Mouse (Mus musculus) gastrocnemius, postnatal 36 days (tissue): ENCODE data around the gene Kctd13. TPM values are rescaled to one million over a fixed set of nuclear protein-coding genes. Genes with fewer than 3 reads are reported as not detected.

ENCODE experiments used
- DNase-seq, 2 experiments: peaks; one replicate each; pipeline ENCODE4 v3.0.0; 2022
- intact Hi-C: fragments of 180-260 bp; cut with DNase I; formaldehyde crosslinking; loops from one replicate; pipeline ENCODE4 v1.15.1; 2025
- total RNA-seq, 2 experiments: library from RNA; stranded (reverse); gene quantifications; 2 replicates each; pipeline ENCODE4 v1.2.3; 2021

Kctd13 gene
- total RNA-seq, 2 experiments from 2014 or later: 1.4 to 1.6 TPM

- peak; percentile 95 to 97 for DNase-seq
- intact Hi-C loops: loop anchor here (5.0 kb wide), 1 partner anchor 41 kb away; the partner anchor contains the start of genes Pagr1a and Pagr1b
Measured at GRCm38 (mm10) chr7:126975950-126976866, 47.5 kb downstream of the Kctd13 start, which contains the start of gene Cdiptos. Gene Cdiptos (minus strand): TSS chr7:126976098.

- intact Hi-C loops: loop anchor here (5.0 kb wide), 1 partner anchor 40 kb away; the partner anchor contains the start of genes Pagr1a and Pagr1b
- DNase-seq: no peak
Measured at GRCm38 (mm10) chr7:126976878-126977459, 48.3 kb downstream of the Kctd13 start.

- intact Hi-C loops: loop anchor here (5.0 kb wide), 1 partner anchor 38 kb away; the partner anchor contains the start of genes Pagr1a and Pagr1b
- no peak for DNase-seq
Measured at GRCm38 (mm10) chr7:126978841-126979240, 50.2 kb downstream of the Kctd13 start.

GRCm38 (mm10) chr7:126981601-126982000 is 52.9 kb downstream of the Kctd13 start:
- DNase-seq: no peak

DNA sequence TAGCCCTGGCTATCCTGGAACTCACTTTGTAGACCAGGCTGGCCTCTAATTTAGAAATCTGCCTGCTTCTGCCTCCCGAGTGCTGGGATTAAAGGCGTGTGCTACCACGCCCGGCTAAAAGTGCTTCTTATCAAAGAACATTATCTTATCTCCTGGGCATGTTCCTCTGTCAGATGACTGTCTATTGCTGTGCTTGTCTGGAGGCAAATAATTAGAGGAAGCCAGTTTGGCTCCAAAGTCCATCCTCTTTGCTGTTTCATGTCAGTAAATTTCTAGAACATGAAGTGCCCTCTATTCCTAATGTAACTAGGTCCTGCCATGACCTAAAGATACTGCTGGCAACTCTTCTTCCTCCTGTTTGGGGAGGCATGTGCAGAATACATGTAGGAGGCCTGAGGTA is 53.4 kb downstream of the Kctd13 start:
- intact Hi-C loops: no loop called here

More at GRCm38 (mm10) chr7:126981601-126982000, 52.9 kb downstream of the Kctd13 start:
- intact Hi-C loops: no loop called here

DNA sequence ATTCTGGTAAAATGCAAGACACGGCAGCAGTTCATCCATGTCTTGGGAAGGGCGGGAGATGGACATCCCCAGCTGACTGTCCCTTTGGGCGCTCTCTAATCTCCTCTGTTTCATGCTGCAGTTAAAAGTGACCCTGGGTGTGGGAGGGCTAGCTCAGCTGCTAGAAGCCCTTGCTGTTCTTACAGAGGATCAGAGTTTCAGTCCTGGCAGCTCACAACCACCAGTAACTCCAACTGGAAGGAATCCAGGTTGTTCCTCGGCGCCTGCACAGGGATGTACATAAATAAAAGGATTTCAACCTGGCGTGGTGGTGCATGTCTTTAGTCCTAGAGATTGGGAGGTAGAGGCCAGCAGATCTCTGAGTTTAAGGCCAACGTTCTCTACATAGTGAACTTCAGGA is 54.4 kb downstream of the Kctd13 start:
- intact Hi-C loops: no loop called here
- no peak for DNase-seq

More for the DNA sequence above, 53.4 kb downstream of the Kctd13 start:
- no peak for DNase-seq

DNA sequence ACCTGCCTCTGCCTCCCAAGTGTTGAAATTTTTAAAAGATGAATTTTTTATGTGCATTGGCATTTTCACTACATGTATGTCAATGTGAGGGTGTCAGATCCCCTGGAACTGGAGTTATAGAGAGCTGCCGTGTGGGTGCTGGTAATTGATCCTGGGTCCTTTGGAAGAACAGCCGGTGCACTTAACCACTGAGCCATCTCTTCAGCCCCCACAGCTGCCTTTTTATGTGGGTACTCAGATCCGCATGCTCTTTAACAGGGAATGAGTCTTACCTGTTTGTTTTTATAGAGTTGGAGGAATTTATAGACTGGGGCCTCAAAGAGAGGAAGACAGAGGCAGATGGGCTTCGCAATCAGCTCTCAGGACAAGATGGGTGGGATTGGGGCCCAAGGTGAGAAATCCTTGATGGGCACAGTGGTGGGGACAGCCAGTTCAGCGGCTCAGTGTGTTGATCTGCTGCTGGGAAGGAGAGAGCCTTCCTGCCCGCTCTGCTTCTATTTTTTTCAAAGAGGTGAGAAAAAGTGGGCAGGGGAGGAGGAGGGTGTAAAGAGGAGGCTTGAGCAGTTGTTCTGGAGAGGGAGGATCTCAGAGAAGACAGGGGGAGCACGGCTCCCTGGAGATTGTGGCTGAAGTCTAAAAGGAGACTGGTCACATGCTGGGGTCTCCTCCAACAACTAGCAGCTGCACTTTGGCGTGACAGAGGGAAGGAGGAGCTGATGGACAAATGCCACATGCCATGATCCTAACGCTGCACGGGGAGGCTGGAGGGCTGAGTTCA is 56.2 kb downstream of the Kctd13 start:
- no peak for DNase-seq
- intact Hi-C loops: loop anchor here (5.0 kb wide), 1 partner anchor 37 kb away; the partner anchor contains the start of genes Gm42742 and Prrt2

GRCm38 (mm10) chr7:126986319-126986718 is 57.6 kb downstream of the Kctd13 start:
- DNase-seq: peak in 1 of 2 experiments; percentile 31
- intact Hi-C loops: loop anchor here (2.0 to 5.0 kb wide), 2 partner anchors 36 to 124 kb away; partner anchors contain the start of genes Gm42742 and Prrt2

DNA sequence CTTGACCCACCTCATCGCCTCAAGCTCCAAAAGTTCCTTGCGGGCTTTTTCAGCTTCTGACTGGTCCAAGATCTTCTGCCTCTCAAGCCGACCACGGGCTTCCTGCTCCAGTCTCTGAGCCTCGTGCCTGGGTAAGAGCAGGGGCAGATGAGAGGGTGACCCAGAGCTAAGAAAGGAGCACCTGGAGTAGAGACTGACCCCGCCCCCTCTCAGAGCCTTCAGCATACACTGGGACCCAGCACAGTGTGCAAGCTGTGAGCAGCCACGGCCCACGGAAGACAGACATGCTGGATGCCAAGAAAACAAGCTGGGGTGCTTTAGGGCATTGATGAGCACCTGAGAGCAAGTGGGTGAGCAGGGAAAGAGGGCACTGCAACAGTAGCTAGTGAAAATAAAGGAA is 60.1 kb downstream of the Kctd13 start:
- intact Hi-C loops: loop anchor here (5.0 kb wide), 1 partner anchor 33 kb away; the partner anchor contains the start of genes Gm42742 and Prrt2
- no peak for DNase-seq

Other genes with a start within 250 kb of the Kctd13 start
- 10 to 100 TPM; 29.9 to 36.8 TPM for gene Bola2, start 233.5 kb upstream of the Kctd13 start, total RNA-seq
- 1 to 10 TPM; 2.1 to 3.6 TPM for gene Slx1b, start 233.1 kb upstream of the Kctd13 start, total RNA-seq
- gene Coro1a, start 221.1 kb upstream of the Kctd13 start, total RNA-seq: 1 to 10 TPM; 2.6 to 5.2 TPM
- gene Mapk3, start 169.3 kb upstream of the Kctd13 start, total RNA-seq: 10 to 100 TPM; 15.7 to 21.9 TPM
- gene Gdpd3, start 162.5 kb upstream of the Kctd13 start, total RNA-seq: 1 to 10 TPM in 1 of 2 experiments, under 1 TPM in 1; 0.99 to 1.8 TPM
- gene Ypel3, start 151.9 kb upstream of the Kctd13 start, total RNA-seq: 10 to 100 TPM; 77.7 to 97.4 TPM
- gene Tbx6, start 147.4 kb upstream of the Kctd13 start, total RNA-seq: under 1 TPM; 0.28 to 0.30 TPM
- gene Ppp4c, start 136.4 kb upstream of the Kctd13 start, total RNA-seq: 10 to 100 TPM; 21.6 to 22.4 TPM
- 10 to 100 TPM; 55.8 to 67.4 TPM for gene Fam57b, start 131.2 kb upstream of the Kctd13 start, total RNA-seq
- gene 4930451I11Rik, start 97.2 kb upstream of the Kctd13 start, total RNA-seq: not detected
- gene Doc2a, start 81.5 kb upstream of the Kctd13 start, total RNA-seq: not detected
- gene Hirip3, start 66.9 kb upstream of the Kctd13 start, total RNA-seq: 1 to 10 TPM; 3.7 to 7.8 TPM
- 10 to 100 TPM; 10.3 to 12.6 TPM for gene Ino80e, start 66.5 kb upstream of the Kctd13 start, total RNA-seq
- gene Taok2, start 44.2 kb upstream of the Kctd13 start, total RNA-seq: 10 to 100 TPM; 18.3 to 21.7 TPM
- gene Tmem219, start 6.0 kb upstream of the Kctd13 start, total RNA-seq: 1 to 10 TPM; 9.1 to 9.3 TPM
- gene Asphd1, start 20.7 kb downstream of the Kctd13 start, total RNA-seq: not detected
- gene Sez6l2, start 21.7 kb downstream of the Kctd13 start, total RNA-seq: 1 to 10 TPM; 1.5 to 2.3 TPM
- gene Cdipt, start 47.0 kb downstream of the Kctd13 start, total RNA-seq: 10 to 100 TPM; 28.0 to 37.2 TPM
- under 1 TPM; 0.43 to 0.44 TPM for gene Cdiptos, start 47.2 kb downstream of the Kctd13 start, total RNA-seq
- 10 to 100 TPM; 20.3 to 25.7 TPM for gene Mvp, start 85.7 kb downstream of the Kctd13 start, total RNA-seq
- not detected for gene Pagr1b, start 87.6 kb downstream of the Kctd13 start, total RNA-seq
- gene Pagr1a, start 88.5 kb downstream of the Kctd13 start, total RNA-seq: 10 to 100 TPM in 1 of 2 experiments, 1 to 10 TPM in 1; 6.1 to 11.4 TPM
- 10 to 100 TPM; 12.9 to 16.6 TPM for gene Gm42742, start 92.2 kb downstream of the Kctd13 start, total RNA-seq
- gene Prrt2, start 92.3 kb downstream of the Kctd13 start, total RNA-seq: under 1 TPM; 0.20 to 0.92 TPM
- gene Maz, start 98.2 kb downstream of the Kctd13 start, total RNA-seq: 10 to 100 TPM; 69.8 to 76.4 TPM
- gene Kif22, start 113.6 kb downstream of the Kctd13 start, total RNA-seq: 1 to 10 TPM in 1 of 2 experiments, under 1 TPM in 1; 0.79 to 1.4 TPM
- not detected for gene Zg16, start 158.4 kb downstream of the Kctd13 start, total RNA-seq
- gene AI467606, start 162.5 kb downstream of the Kctd13 start, total RNA-seq: under 1 TPM; 0.41 to 0.69 TPM
- under 1 TPM; 0.15 to 0.76 TPM for gene Qprt, start 193.3 kb downstream of the Kctd13 start, total RNA-seq
- under 1 TPM; 0.07 to 0.26 TPM for gene Spn, start 208.9 kb downstream of the Kctd13 start, total RNA-seq